Mouse (Mus musculus) CH12.LX (cell line): ENCODE results near the gene Tfpt.

Experiments used
- EP300 ChIP-seq: IDR thresholded peaks from 2 replicates; pipeline ENCODE4 v1.6.1; 2011; ENCODE audit warnings: low read length, improper control_type of control experiment
- MAX ChIP-seq: IDR thresholded peaks from 2 replicates; pipeline ENCODE4 v1.6.1; 2011; ENCODE audit warnings: low read length, improper control_type of control experiment
- POLR2AphosphoS2 ChIP-seq: IDR thresholded peaks from 2 replicates; pipeline ENCODE4 v1.6.1; 2011; ENCODE audit warnings: low read depth, low read length, improper control_type of control experiment
- USF1 ChIP-seq: IDR thresholded peaks from 2 replicates; pipeline ENCODE4 v1.6.1; 2014; ENCODE audit warnings: low read depth, mild to moderate bottlenecking, inconsistent platforms, low read length, improper control_type of control experiment

GRCm38 (mm10) chr7:3676371-3676770, 46.6 kb upstream of the Tfpt start:
- TF ChIP-seq MAX (no peak), USF1 (no peak), EP300 (no peak), POLR2AphosphoS2 (no peak)
